Mouse (Mus musculus) small intestine, adult 2 months (tissue): Measurements from ENCODE around the gene Cracr2a. TPM values are rescaled to one million over a fixed set of nuclear protein-coding genes. Genes with fewer than 3 reads are reported as not detected.

ENCODE experiments used
- H3K27ac ChIP-seq: fragments of 200-500 bp; 2 replicates; pipeline ENCODE4 v1.5.1; 2012; ENCODE audit warnings: low read depth, low read length, control low read depth, inconsistent platforms; ENCODE audit not compliant: insufficient read depth
- H3K27me3 ChIP-seq: fragments of 200-500 bp; 2 replicates; pipeline ENCODE4 v1.6.1; 2012; ENCODE audit warnings: mild to moderate bottlenecking, moderate library complexity, low read length, inconsistent platforms; ENCODE audit not compliant: control insufficient read depth, insufficient read depth
- H3K36me3 ChIP-seq: fragments of 200-500 bp; 2 replicates; pipeline ENCODE4 v1.6.1; 2012; ENCODE audit warnings: mild to moderate bottlenecking, low read length, control low read depth, inconsistent platforms; ENCODE audit not compliant: control insufficient read depth, insufficient read depth
- H3K4me1 ChIP-seq: fragments of 200-500 bp; 2 replicates; pipeline ENCODE4 v1.6.1; 2012; ENCODE audit warnings: low read length, inconsistent platforms, mixed read lengths; ENCODE audit not compliant: control insufficient read depth, insufficient read depth, insufficient read length
- H3K4me3 ChIP-seq: fragments of 200-500 bp; 2 replicates; pipeline ENCODE4 v1.5.1; 2012; ENCODE audit warnings: low read depth, mild to moderate bottlenecking, control low read depth, inconsistent platforms, low read length, moderate library complexity
- CTCF ChIP-seq: fragments of 200-500 bp; IDR thresholded peaks from 2 replicates; pipeline ENCODE4 v1.5.1; 2012; ENCODE audit warnings: low read depth, mild to moderate bottlenecking, control low read depth, inconsistent platforms, low read length, moderate library complexity, mixed read lengths; ENCODE audit not compliant: insufficient replicate concordance, insufficient read length; ENCODE audit errors: extremely low read depth
- POLR2A ChIP-seq: fragments of 200-500 bp; IDR thresholded peaks from 2 replicates; pipeline ENCODE4 v1.6.1; 2012; ENCODE audit warnings: low read depth, mild to moderate bottlenecking, control low read depth, inconsistent platforms, low read length, moderate library complexity
- WGBS: fragments of 180-500 bp; shearing (Covaris S2); methylation state at CpG from one replicate; pipeline ENCODE4 v1.1.7; 2018; 5-methylcytosine and 5-hydroxymethylcytosine counted together
- polyA plus RNA-seq: library from polyadenylated mRNA; depleted of rRNA; stranded (reverse); fragments of >200 nt; gene quantifications from 2 replicates; pipeline ENCODE4 v1.2.3, GENCODE M21; 2012; rRNA removed

The Cracr2a gene
- polyA plus RNA-seq, 1 experiment: 7.0 TPM

DNA sequence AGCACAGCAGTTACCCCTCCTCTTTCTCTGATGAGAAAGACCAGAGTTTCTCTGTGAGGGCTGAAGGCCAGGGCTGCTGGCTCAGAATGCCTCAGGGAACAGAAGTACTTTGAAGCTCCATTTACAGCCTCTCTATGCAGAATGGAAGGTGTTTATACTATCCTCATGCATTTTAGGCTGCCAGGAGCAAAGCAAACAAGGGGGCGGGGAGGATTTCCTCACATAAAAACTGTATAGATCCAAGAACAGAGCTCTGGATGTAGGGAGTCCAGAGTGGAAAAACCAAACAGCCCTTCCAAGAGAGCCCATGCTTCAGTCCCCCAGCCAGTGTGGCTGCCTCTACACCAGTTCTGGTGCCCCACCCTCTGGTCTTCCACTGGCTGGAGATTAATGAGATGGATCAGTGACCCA is 147.1 kb downstream of the Cracr2a start:
- no peak for TF ChIP-seq CTCF
- no peak for TF ChIP-seq POLR2A
- 44% methylated on average over 1 of the region's 1 CpGs for WGBS
- H3K4me3 ChIP-seq: no peak overlapping the region
- no peak overlapping the region for H3K27ac ChIP-seq
- H3K4me1 ChIP-seq: no peaks in the 10 kb centered on the region
- H3K36me3 ChIP-seq: no peaks in the 10 kb centered on the region
- H3K27me3 ChIP-seq: no peaks in the 10 kb centered on the region

DNA sequence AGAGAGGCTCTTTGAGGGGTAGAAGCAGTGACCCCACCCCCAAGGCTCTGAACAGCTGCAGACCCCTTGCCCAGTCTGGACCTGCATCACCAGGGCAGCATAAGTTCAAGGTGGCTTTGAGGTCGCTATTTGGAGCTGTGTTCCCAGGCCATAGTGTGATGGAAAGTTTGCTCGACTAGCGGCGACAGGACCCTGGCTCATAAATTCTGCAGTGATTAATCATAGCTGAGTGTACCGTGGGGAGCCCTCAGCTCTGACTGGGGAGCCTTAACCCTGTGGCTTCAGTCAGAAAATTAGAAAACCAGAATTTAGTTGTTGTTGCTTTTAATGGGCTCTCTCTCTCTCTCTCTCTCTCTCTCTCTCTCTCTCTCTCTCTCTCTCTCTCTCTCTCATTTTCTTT is 153.8 kb downstream of the Cracr2a start:
- 61% methylated on average over 5 of the region's 5 CpGs for WGBS
- H3K4me3 ChIP-seq: no peak overlapping the region
- no peak for TF ChIP-seq CTCF
- H3K27ac ChIP-seq: no peak overlapping the region
- H3K36me3 ChIP-seq: no peaks in the 10 kb centered on the region
- H3K4me1 ChIP-seq: no peaks in the 10 kb centered on the region
- H3K27me3 ChIP-seq: no peaks in the 10 kb centered on the region

DNA sequence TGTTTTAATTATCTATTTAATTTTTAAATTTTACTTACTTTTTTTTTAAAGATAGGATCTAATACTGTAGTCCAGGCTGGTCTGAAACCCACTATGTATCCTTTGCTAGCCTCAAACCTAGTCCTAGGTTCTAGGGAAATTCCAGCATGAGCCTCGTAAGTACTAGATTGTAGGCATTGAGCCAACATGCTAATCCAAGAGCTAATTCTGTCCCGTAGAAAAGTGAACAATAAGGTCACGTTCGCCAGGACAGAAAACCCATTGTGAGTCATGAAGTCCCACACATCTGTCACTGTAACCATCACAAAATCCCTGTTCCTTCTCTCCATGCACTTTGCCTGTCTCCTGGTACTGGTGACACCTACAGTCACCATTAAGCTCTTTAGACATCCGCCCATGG is 154.3 kb downstream of the Cracr2a start:
- Histone ChIP-seq H3K4me1 (no peaks in the 10 kb centered on the region), H3K27ac (no peak overlapping the region), H3K27me3 (no peaks in the 10 kb centered on the region), H3K4me3 (no peak overlapping the region), H3K36me3 (no peaks in the 10 kb centered on the region)
- WGBS: 50% methylated on average over 5 of the region's 5 CpGs
- no peak for TF ChIP-seq POLR2A
- TF ChIP-seq CTCF: no peak

DNA sequence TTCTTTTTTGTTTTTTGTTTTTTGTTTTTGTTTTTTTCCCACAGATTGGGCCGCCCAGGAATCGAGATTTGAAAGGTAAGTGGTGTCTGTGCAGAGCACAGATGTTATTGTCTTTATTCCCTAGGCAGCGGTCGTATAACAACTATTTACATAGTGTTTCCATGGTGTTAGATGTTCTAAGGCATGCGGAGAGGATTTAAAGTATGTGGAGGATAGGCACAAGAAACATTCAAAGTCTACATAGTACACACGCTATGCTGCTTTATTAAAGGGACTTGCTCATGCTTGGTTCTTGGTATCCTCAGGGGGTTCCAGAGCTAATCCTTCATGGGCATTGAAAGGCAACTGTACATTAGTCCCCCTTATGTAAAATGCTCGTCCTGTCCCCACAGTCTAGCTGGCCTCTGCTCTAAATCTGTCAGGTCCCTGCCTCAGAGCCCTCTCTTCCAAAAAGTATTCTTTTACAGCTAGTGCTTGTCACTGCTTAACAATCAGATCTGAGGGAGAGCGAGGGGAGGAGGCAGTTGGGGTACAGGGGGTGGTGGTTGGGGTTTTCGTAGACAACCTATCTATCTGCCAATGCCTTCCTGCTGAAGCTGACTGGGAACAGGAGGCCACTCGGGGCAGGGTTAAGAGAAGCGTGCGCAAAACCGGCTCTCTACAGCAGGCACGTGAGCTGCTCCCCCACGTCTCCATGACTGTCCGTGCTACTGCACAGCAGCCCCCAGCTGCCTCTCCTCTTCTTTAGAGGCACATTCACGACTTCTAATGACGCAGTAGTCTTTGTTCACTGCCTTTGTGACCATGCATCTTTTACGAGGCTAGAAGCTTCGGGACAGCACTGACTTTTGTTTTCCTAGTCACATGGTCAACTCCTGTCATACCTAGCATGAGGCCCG is 156.3 kb downstream of the Cracr2a start:
- no peak overlapping the region for H3K27ac ChIP-seq
- H3K27me3 ChIP-seq: no peaks in the 10 kb centered on the region
- TF ChIP-seq CTCF (no peak), POLR2A (no peak)
- 55% methylated on average over 21 of the region's 21 CpGs for WGBS
- H3K4me1 ChIP-seq: no peaks in the 10 kb centered on the region
- no peaks in the 10 kb centered on the region for H3K36me3 ChIP-seq
- H3K4me3 ChIP-seq: no peak overlapping the region

DNA sequence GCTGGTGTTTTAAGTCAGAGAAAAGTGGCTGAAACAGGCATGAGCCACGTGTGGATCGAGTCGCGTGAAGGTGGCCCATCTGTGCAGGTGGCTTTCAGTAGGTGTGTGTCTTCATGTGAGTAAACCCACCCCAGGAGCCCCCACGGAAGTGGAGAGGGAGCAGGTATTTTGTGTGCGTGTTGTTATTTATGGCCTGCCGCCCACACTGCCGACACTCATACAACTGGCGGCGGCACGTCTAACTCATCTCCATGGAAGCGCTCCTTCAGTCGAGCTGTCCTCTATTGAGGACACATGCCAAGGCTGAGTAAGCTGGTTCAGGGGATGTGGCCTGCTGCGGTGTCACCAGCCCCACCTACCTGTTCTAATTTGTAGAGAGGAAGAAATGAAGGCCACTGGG is 158.7 kb downstream of the Cracr2a start:
- Histone ChIP-seq H3K36me3 (no peaks in the 10 kb centered on the region), H3K4me1 (no peaks in the 10 kb centered on the region), H3K27ac (no peak overlapping the region), H3K27me3 (no peaks in the 10 kb centered on the region), H3K4me3 (no peak overlapping the region)
- WGBS: 86% methylated on average over 14 of the region's 14 CpGs
- TF ChIP-seq POLR2A: no peak
- no peak for TF ChIP-seq CTCF

DNA sequence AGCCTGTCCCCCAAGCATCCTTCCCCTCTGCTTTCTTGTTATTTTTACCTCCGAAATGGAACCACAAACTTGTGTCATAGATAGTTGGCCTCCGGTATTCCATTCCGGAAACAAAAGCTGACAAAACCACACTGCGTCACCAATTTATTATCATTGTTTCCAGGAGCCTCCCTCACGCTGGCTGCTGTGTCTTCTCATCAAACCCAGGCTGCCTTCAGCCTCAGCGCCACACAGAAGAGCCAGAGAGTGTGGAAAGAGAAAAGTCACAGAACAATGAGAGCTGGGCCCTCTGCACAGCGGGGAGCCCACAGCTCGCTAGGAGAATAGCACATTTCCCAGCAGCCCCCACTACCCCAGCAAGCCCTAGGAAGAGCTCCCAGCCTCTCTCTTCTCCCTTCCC is 162.0 kb downstream of the Cracr2a start:
- no peak for TF ChIP-seq POLR2A
- no peak for TF ChIP-seq CTCF
- no peaks in the 10 kb centered on the region for H3K4me1 ChIP-seq
- no peak overlapping the region for H3K27ac ChIP-seq
- WGBS: 67% methylated on average over 8 of the region's 8 CpGs
- no peaks in the 10 kb centered on the region for H3K27me3 ChIP-seq
- no peak overlapping the region for H3K4me3 ChIP-seq
- no peaks in the 10 kb centered on the region for H3K36me3 ChIP-seq

Other genes starting within 250 kb of the Cracr2a start
- gene Parp11, start 114.5 kb upstream of the Cracr2a start, polyA plus RNA-seq: 1.2 and 3.8 TPM in 2 replicates
- 0.10 TPM in 1 of 2 replicates, not detected in the other for gene Prmt8, start 208.1 kb downstream of the Cracr2a start, polyA plus RNA-seq